Mouse (Mus musculus): ENCODE data around the gene Pdzd2. TPM values are rescaled to one million over a fixed set of nuclear protein-coding genes. Genes with fewer than 3 reads are reported as not detected.

Gene Pdzd2
- polyA plus RNA-seq, 1 experiment, result 1.7 TPM

DNA sequence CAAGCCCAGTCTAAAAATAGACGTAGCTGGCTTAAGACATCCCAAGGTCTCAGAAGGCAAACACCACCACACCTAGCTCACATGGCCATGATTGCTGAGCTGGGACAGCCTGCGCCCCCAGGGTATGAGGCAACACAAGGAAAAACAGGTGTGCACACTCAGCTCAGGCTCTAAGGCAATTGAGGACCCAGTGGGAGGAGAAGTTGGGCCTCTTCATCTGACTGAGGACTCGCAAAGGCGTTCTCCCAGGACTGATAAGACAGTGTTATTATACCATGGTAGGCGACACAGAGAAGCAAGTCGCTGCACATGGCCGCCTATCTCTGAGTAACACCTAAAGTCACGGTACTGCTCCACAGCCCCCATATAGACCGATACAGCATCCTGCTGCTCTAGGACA lies 235.8 kb downstream of the Pdzd2 start:
- Histone ChIP-seq H3K4me1 (ENCODE audit: control insufficient read depth, insufficient read depth, insufficient read length) (no peaks in the 10 kb centered on the region), H3K27ac (ENCODE audit: insufficient read depth, low read length) (no peak overlapping the region), H3K27me3 (ENCODE audit: control insufficient read depth, insufficient read depth, low read length) (no peaks in the 10 kb centered on the region), H3K36me3 (ENCODE audit: control insufficient read depth, insufficient read depth, low read length) (no peaks in the 10 kb centered on the region), H3K4me3 (ENCODE audit: extremely low read depth, insufficient read depth, insufficient read length) (no peak overlapping the region)
- WGBS, result 84% methylated on average over 9 of the region's 9 CpGs
- TF ChIP-seq CTCF (IDR thresholded peaks at IDR 0.05; ENCODE audit: extremely low read depth, insufficient read depth, insufficient read length, insufficient replicate concordance) (no peak), POLR2A (IDR thresholded peaks at IDR 0.05; ENCODE audit: low read depth, low read length) (no peak)
- no peak for DNase-seq (ENCODE audit: low read depth in 1 of 2, low spot score in 2 of 2)

DNA sequence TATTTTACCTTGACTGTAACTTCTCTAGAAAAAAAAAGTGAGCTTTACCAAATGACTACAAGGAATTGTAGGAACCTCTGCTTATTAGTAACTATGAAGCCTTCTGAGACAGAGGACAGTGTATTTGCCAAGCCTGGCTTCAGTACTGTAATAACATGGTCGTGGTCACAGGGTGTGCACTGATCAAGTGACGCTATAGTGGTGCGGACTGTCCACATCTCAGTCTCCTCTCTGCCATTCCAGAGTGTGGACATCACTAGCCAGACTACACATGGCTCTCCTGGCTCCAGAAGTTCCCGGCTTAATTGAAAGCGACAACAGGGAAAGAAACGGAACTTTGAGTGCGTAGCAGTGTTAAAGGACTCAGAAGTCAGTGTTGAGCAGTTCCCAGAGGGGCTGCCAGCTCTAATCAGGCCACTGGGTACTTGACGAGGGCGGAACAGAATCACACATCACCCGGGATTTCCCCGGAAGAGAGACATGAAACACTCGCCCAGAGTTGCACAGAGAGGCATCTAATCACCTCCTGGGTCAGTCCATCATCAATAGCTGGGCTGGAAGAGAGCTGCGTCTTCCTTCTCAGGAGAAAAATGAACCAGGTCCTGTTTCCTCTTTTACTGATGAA lies 237.7 kb downstream of the Pdzd2 start:
- Histone ChIP-seq H3K4me3 (ENCODE audit: extremely low read depth, insufficient read depth, insufficient read length) (no peak overlapping the region), H3K36me3 (ENCODE audit: control insufficient read depth, insufficient read depth, low read length) (no peaks in the 10 kb centered on the region), H3K4me1 (ENCODE audit: control insufficient read depth, insufficient read depth, insufficient read length) (no peaks in the 10 kb centered on the region), H3K27me3 (ENCODE audit: control insufficient read depth, insufficient read depth, low read length) (no peaks in the 10 kb centered on the region), H3K27ac (ENCODE audit: insufficient read depth, low read length) (no peak overlapping the region)
- DNase-seq (ENCODE audit: low read depth in 1 of 2, low spot score in 2 of 2), result no peak
- TF ChIP-seq CTCF (IDR thresholded peaks at IDR 0.05; ENCODE audit: extremely low read depth, insufficient read depth, insufficient read length, insufficient replicate concordance) (no peak), POLR2A (IDR thresholded peaks at IDR 0.05; ENCODE audit: low read depth, low read length) (no peak)
- 80% methylated on average over 13 of the region's 13 CpGs for WGBS

DNA sequence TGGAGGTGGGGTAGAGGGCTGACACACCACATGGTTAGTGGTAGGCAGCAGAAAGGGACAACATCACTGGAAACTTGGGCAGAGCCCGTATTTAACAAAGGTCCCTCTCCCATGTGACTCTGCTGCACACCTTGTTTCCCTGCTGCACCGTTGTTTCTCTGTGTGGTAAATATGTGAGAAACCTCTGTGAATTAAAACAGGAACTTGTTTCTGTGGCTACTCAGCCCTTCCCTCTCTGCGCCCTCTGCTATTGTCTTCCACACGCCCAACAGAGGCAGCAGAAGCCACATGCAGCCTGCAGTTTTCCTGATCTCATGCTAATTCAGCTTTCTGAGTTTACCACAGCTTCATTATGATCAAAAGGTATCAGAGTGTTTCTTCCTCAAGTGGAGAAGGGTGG lies 239.1 kb downstream of the Pdzd2 start:
- no peak for TF ChIP-seq CTCF (IDR thresholded peaks at IDR 0.05; ENCODE audit: extremely low read depth, insufficient read depth, insufficient read length, insufficient replicate concordance)
- no peak for TF ChIP-seq POLR2A (IDR thresholded peaks at IDR 0.05; ENCODE audit: low read depth, low read length)
- H3K4me3 ChIP-seq (ENCODE audit: extremely low read depth, insufficient read depth, insufficient read length), result no peak overlapping the region
- 13% methylated on average over 4 of the region's 4 CpGs for WGBS
- H3K27me3 ChIP-seq (ENCODE audit: control insufficient read depth, insufficient read depth, low read length), result no peaks in the 10 kb centered on the region
- no peak for DNase-seq (ENCODE audit: low read depth in 1 of 2, low spot score in 2 of 2)
- H3K4me1 ChIP-seq (ENCODE audit: control insufficient read depth, insufficient read depth, insufficient read length), result no peaks in the 10 kb centered on the region
- H3K27ac ChIP-seq (ENCODE audit: insufficient read depth, low read length), result no peak overlapping the region
- no peaks in the 10 kb centered on the region for H3K36me3 ChIP-seq (ENCODE audit: control insufficient read depth, insufficient read depth, low read length)

DNA sequence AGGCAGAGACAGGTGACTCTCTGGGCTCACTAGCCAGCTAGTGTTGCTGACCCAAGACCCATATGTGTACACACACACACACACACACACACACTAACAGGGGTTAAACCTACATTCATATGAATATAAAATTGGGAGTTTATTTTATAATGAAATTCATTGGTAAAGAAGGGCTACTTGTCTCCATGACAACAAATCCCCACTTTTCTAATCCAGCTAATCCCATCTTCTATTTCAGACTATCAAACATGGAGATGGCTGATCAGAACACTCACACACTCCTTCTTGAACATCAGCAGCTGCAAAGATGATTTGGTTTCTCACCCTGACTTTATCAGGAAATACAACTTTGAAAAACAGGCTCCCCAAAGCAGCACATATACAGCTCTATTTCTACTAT lies 245.6 kb downstream of the Pdzd2 start:
- Histone ChIP-seq H3K4me1 (ENCODE audit: control insufficient read depth, insufficient read depth, insufficient read length) (no peaks in the 10 kb centered on the region), H3K27ac (ENCODE audit: insufficient read depth, low read length) (no peak overlapping the region), H3K27me3 (ENCODE audit: control insufficient read depth, insufficient read depth, low read length) (no peaks in the 10 kb centered on the region), H3K4me3 (ENCODE audit: extremely low read depth, insufficient read depth, insufficient read length) (no peak overlapping the region), H3K36me3 (ENCODE audit: control insufficient read depth, insufficient read depth, low read length) (no peaks in the 10 kb centered on the region)
- TF ChIP-seq POLR2A (IDR thresholded peaks at IDR 0.05; ENCODE audit: low read depth, low read length) (no peak), CTCF (IDR thresholded peaks at IDR 0.05; ENCODE audit: extremely low read depth, insufficient read depth, insufficient read length, insufficient replicate concordance) (no peak)
- DNase-seq (ENCODE audit: low read depth in 1 of 2, low spot score in 2 of 2), result no peak

DNA sequence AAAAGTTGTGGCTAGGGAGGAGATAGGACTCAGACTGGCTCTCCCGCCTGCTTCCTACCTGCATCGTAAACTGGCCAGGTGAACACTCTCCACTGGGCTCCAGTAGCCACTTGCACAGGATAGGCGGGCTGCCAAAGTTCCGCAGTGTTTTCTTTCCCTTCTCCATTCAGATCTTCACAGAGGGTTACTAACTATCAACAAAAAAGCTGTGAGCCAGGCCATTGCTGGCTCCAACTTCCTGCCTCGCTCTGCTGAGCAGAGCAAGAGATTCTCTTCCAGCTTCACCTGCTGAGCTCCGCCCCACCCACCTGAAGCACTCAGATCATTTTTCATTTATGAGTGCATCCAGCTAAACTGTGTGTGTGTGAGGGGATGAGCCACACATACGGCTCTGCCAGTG lies 246.5 kb downstream of the Pdzd2 start:
- TF ChIP-seq CTCF (IDR thresholded peaks at IDR 0.05; ENCODE audit: extremely low read depth, insufficient read depth, insufficient read length, insufficient replicate concordance) (no peak), POLR2A (IDR thresholded peaks at IDR 0.05; ENCODE audit: low read depth, low read length) (no peak)
- 84% methylated on average over 7 of the region's 7 CpGs for whole genome bisulfite sequencing
- H3K4me1 ChIP-seq (ENCODE audit: control insufficient read depth, insufficient read depth, insufficient read length), result no peaks in the 10 kb centered on the region
- no peak for DNase-seq (ENCODE audit: low read depth in 1 of 2, low spot score in 2 of 2)
- H3K27ac ChIP-seq (ENCODE audit: insufficient read depth, low read length), result no peak overlapping the region
- no peak overlapping the region for H3K4me3 ChIP-seq (ENCODE audit: extremely low read depth, insufficient read depth, insufficient read length)
- H3K27me3 ChIP-seq (ENCODE audit: control insufficient read depth, insufficient read depth, low read length), result no peaks in the 10 kb centered on the region
- H3K36me3 ChIP-seq (ENCODE audit: control insufficient read depth, insufficient read depth, low read length), result no peaks in the 10 kb centered on the region

DNA sequence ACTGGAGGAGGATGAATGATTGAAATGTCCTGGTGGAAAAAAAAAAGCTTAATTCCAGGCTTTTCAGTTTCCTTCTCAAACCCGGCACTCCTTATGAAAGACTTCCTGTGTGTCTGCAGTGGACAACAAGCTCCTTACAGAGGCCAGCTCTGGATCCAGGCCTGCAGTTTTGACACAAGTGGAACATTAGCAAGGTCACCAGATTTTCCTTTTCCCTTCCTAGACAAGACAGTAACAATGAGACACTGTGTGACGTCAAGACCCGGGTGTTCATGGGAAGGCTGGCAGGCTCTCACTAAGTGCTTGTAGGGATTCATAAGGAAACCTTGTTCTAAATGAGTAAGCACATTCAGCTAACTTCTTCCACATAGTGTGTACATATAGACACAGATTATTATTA lies 248.8 kb downstream of the Pdzd2 start:
- TF ChIP-seq POLR2A (IDR thresholded peaks at IDR 0.05; ENCODE audit: low read depth, low read length) (no peak), CTCF (IDR thresholded peaks at IDR 0.05; ENCODE audit: extremely low read depth, insufficient read depth, insufficient read length, insufficient replicate concordance) (no peak)
- no peak overlapping the region for H3K27ac ChIP-seq (ENCODE audit: insufficient read depth, low read length)
- no peaks in the 10 kb centered on the region for H3K4me1 ChIP-seq (ENCODE audit: control insufficient read depth, insufficient read depth, insufficient read length)
- H3K4me3 ChIP-seq (ENCODE audit: extremely low read depth, insufficient read depth, insufficient read length), result no peak overlapping the region
- no peak for DNase-seq (ENCODE audit: low read depth in 1 of 2, low spot score in 2 of 2)
- no peaks in the 10 kb centered on the region for H3K27me3 ChIP-seq (ENCODE audit: control insufficient read depth, insufficient read depth, low read length)
- no peaks in the 10 kb centered on the region for H3K36me3 ChIP-seq (ENCODE audit: control insufficient read depth, insufficient read depth, low read length)
- 80% methylated on average over 3 of the region's 3 CpGs for WGBS

DNA sequence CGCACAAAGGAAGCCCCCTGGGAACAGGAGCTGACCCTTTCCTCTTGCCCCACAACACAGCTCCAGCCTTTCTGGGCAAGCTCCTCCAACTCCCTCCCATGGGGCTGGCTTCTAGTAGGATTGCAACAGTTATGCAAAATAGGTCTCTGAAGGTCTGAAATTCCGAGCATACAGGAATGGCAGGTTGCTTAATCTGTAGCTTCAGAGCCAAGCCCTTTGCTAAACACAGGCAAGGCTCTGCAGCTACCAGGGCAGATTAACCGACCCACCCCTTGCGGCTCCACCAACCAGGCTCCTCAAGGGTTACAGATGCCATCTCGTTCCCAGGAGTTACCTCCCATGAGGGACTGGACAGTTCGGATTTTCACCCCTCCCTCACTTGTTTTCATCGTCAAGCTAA lies 249.2 kb downstream of the Pdzd2 start:
- H3K4me3 ChIP-seq (ENCODE audit: extremely low read depth, insufficient read depth, insufficient read length), result no peak overlapping the region
- TF ChIP-seq CTCF (IDR thresholded peaks at IDR 0.05; ENCODE audit: extremely low read depth, insufficient read depth, insufficient read length, insufficient replicate concordance), result no peak
- no peak for TF ChIP-seq POLR2A (IDR thresholded peaks at IDR 0.05; ENCODE audit: low read depth, low read length)
- WGBS, result 72% methylated on average over 7 of the region's 7 CpGs
- H3K27me3 ChIP-seq (ENCODE audit: control insufficient read depth, insufficient read depth, low read length), result no peaks in the 10 kb centered on the region
- no peak for DNase-seq (ENCODE audit: low read depth in 1 of 2, low spot score in 2 of 2)
- peak overlapping the region; percentile 26; the same call in 1 of the 2 replicates for H3K27ac ChIP-seq (ENCODE audit: insufficient read depth, low read length)
- H3K36me3 ChIP-seq (ENCODE audit: control insufficient read depth, insufficient read depth, low read length), result no peaks in the 10 kb centered on the region
- no peaks in the 10 kb centered on the region for H3K4me1 ChIP-seq (ENCODE audit: control insufficient read depth, insufficient read depth, insufficient read length)

Data from spleen, adult 2 months (tissue).